Mouse (Mus musculus): ENCODE results near the gene Rinl. TPM values are rescaled to one million over a fixed set of nuclear protein-coding genes. Genes with fewer than 3 reads are reported as not detected.
A peak's percentile ranks its signal among the peaks of the same experiment; 100 is the strongest.

The Rinl gene
- 3.8 and 5.2 TPM in 2 replicates for polyA plus RNA-seq (2016; fragmentation: Nextera tagmentation; extraction: Ambion mirVana)

- WGBS = 57% methylated on average over 5 of the region's 5 CpGs
- Histone ChIP-seq H3K4me1 (peaks cover 25% of the 10 kb centered on the region), H3K27ac (peak within 1 kb of the TSS; percentile 3; the same call in 1 of the 2 replicates), H3K4me3 (no peak within 1 kb of the TSS), H3K27me3 (ENCODE audit: insufficient read depth, poor library complexity, severe bottlenecking) (no peaks in the 10 kb centered on the region), H3K9me3 (no peaks in the 10 kb centered on the region), H3K36me3 (peaks cover 20% of the 10 kb centered on the region)
- DNase-seq (ENCODE audit: low spot score) = no peak
These were observed at the start of gene Rinl for GRCm38 (mm10) chr7:28788307-28789195. Gene Rinl (plus strand): TSS chr7:28788969.

DNA sequence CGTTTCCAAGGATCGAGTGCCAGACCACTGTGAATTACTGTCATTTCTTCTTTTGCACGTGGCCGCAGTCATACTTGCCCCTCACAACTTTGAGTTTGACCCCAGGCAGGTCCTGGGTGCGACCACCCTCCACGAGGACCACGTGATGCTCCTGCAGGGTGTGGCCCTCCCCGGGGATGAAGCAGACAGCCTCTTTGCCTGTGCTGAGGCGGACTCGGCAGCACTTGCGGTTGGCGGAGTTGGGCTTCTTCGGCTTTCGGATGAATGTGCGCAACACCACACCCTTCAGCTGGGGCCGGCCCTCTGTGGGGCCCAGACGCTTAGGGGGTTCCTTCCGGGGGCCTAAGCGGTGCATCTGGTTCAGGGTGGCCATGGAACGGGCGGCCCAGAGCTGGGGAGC lies 48.9 kb upstream of the Rinl start:
- WGBS = 93% methylated on average over 21 of the region's 21 CpGs
- Histone ChIP-seq H3K36me3 (peaks cover 63% of the 10 kb centered on the region), H3K4me1 (peaks cover 15% of the 10 kb centered on the region; the same call in 1 of the 2 replicates), H3K9me3 (no peaks in the 10 kb centered on the region), H3K4me3 (no peak overlapping the region), H3K27ac (no peak overlapping the region), H3K27me3 (ENCODE audit: insufficient read depth, poor library complexity, severe bottlenecking) (no peaks in the 10 kb centered on the region)
- no peak for DNase-seq (ENCODE audit: low spot score)

GRCm38 (mm10) chr7:28740949-28741348 lies 47.8 kb upstream of the Rinl start:
- no peaks in the 10 kb centered on the region for H3K9me3 ChIP-seq
- WGBS = 34% methylated on average over 9 of the region's 9 CpGs
- peaks cover 63% of the 10 kb centered on the region for H3K36me3 ChIP-seq
- peak overlapping the region; percentile 96 for H3K27ac ChIP-seq
- H3K4me3 ChIP-seq = peak overlapping the region; percentile 80
- no peak for DNase-seq (ENCODE audit: low spot score)
- peaks cover 15% of the 10 kb centered on the region; the same call in 1 of the 2 replicates for H3K4me1 ChIP-seq
- H3K27me3 ChIP-seq (ENCODE audit: insufficient read depth, poor library complexity, severe bottlenecking) = no peaks in the 10 kb centered on the region

DNA sequence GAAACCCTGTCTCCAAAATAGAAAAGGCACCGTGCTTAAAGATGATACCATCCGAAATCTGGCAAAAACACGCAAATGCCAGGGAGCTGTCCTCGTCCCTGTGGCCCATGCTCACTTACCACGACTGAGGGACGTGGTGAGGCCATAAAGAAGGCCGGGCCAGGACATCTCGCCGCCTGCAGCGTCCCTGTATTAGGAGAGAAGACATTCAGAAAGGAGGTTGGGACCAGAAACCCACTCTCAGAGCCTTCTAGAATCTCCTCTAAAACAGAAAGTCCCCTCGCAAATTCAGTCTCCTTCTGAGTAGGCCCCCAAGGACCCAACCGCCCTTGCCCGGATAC lies 47.4 kb upstream of the Rinl start:
- peaks cover 64% of the 10 kb centered on the region for H3K36me3 ChIP-seq
- 2% methylated on average over 13 of the region's 13 CpGs for WGBS
- peaks cover 15% of the 10 kb centered on the region; the same call in 1 of the 2 replicates for H3K4me1 ChIP-seq
- H3K9me3 ChIP-seq = no peaks in the 10 kb centered on the region
- H3K27me3 ChIP-seq (ENCODE audit: insufficient read depth, poor library complexity, severe bottlenecking) = no peaks in the 10 kb centered on the region
- peak overlapping the region; percentile 96 for H3K27ac ChIP-seq
- peak overlapping the region; percentile 80 for H3K4me3 ChIP-seq
- DNase-seq (ENCODE audit: low spot score) = no peak

DNA sequence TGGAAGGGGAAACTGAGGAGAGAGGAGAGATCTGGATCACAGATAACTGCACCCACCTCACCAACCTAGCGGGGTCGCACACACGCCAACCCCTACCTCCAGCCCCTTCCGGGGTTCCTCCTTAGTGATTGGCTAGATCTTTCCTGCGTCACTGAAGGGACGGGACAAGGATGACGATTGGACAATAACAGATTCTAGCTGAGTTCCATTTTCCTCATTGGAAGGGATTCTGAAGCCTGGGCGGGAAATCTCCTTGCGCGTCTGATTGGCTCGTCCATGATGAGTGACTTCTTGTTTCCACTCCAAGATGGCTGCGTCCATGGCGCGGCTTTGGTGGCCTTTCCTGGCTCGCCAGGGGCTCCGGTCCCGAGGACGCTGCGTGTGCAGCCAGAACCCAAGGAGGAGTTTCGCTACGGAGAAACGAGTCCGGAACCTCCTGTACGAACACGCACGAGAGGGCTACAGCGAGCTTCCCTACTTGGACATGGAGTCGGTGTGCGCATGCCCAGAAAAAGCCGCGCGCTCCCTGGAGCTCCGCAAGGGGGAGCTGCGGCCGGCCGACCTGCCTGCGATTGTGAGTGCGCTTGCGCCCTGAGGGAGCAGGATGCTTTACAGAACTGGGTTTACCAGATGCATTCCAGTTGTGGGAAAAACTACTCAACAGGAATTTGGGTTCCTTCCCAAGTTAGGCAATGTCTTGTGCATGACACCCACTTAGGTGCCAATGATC lies 46.9 kb upstream of the Rinl start, which contains the start of the genes Mrps12 and Sars2:
Gene Mrps12, minus strand, starts transcription at position 112 of the 730 bp plus-strand sequence.
Gene Sars2, plus strand, starts transcription at position 284 of the 730 bp plus-strand sequence.
- peak within 1 kb of the TSS; percentile 96 for H3K27ac ChIP-seq
- DNase-seq (ENCODE audit: low spot score) = peak; percentile 99
- H3K4me3 ChIP-seq = peak within 1 kb of the TSS; percentile 80
- H3K27me3 ChIP-seq (ENCODE audit: insufficient read depth, poor library complexity, severe bottlenecking) = no peaks in the 10 kb centered on the region
- WGBS = under 1% methylated on average over 39 of the region's 39 CpGs
- H3K9me3 ChIP-seq = no peaks in the 10 kb centered on the region
- H3K36me3 ChIP-seq = peaks cover 64% of the 10 kb centered on the region
- H3K4me1 ChIP-seq = peaks cover 15% of the 10 kb centered on the region; the same call in 1 of the 2 replicates

GRCm38 (mm10) chr7:28749935-28750334 lies 38.8 kb upstream of the Rinl start:
- no peaks in the 10 kb centered on the region for H3K27me3 ChIP-seq (ENCODE audit: insufficient read depth, poor library complexity, severe bottlenecking)
- H3K4me1 ChIP-seq = no peaks in the 10 kb centered on the region
- H3K36me3 ChIP-seq = peaks cover 70% of the 10 kb centered on the region
- no peaks in the 10 kb centered on the region for H3K9me3 ChIP-seq
- no peak overlapping the region for H3K27ac ChIP-seq
- no peak for DNase-seq (ENCODE audit: low spot score)
- WGBS = 94% methylated on average over 7 of the region's 7 CpGs
- no peak overlapping the region for H3K4me3 ChIP-seq

DNA sequence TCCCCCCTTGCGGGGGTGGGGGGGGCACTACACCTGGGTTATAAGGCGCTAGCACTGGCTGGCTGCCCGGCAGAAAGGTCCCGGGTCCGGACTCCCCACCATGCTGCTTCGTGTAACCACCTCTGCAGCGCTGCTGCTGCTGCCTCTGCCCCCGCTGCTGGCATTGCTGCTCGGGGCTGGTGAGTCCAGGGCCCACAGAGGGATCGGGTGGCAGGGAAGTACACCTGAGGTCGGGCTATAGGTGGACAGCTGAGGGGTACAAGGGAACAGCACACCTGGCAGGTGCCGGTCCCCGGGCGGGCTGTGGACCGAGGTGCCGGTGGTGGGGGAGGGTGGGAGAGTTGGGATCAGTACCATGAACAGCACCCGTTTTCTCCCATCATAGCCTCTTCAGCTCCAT lies 32.7 kb upstream of the Rinl start, which contains the start of gene Ccer2:
Gene Ccer2, plus strand, starts transcription at position 96 of the 400 bp plus-strand sequence.
- WGBS = 3% methylated on average over 17 of the region's 17 CpGs
- H3K27me3 ChIP-seq (ENCODE audit: insufficient read depth, poor library complexity, severe bottlenecking) = peaks cover 27% of the 10 kb centered on the region
- no peak within 1 kb of the TSS for H3K27ac ChIP-seq
- H3K9me3 ChIP-seq = no peaks in the 10 kb centered on the region
- peaks cover 8% of the 10 kb centered on the region; the same call in 1 of the 2 replicates for H3K4me1 ChIP-seq
- peaks cover 52% of the 10 kb centered on the region for H3K36me3 ChIP-seq
- peak within 1 kb of the TSS; percentile 23; the same call in 1 of the 2 replicates for H3K4me3 ChIP-seq
- no peak for DNase-seq (ENCODE audit: low spot score)

GRCm38 (mm10) chr7:28758623-28759022 lies 30.1 kb upstream of the Rinl start:
- 81% methylated on average over 13 of the region's 13 CpGs for WGBS
- Histone ChIP-seq H3K27ac (no peak overlapping the region), H3K27me3 (ENCODE audit: insufficient read depth, poor library complexity, severe bottlenecking) (peaks cover 27% of the 10 kb centered on the region), H3K4me1 (peaks cover 13% of the 10 kb centered on the region; the same call in 1 of the 2 replicates), H3K36me3 (peaks cover 51% of the 10 kb centered on the region), H3K4me3 (no peak overlapping the region), H3K9me3 (no peaks in the 10 kb centered on the region)
- no peak for DNase-seq (ENCODE audit: low spot score)

GRCm38 (mm10) chr7:28761907-28762306 lies 26.9 kb upstream of the Rinl start:
- 87% methylated on average over 9 of the region's 9 CpGs for WGBS
- Histone ChIP-seq H3K4me1 (peaks cover 19% of the 10 kb centered on the region), H3K4me3 (no peak overlapping the region), H3K27ac (no peak overlapping the region), H3K36me3 (peaks cover 42% of the 10 kb centered on the region), H3K27me3 (ENCODE audit: insufficient read depth, poor library complexity, severe bottlenecking) (peaks cover 10% of the 10 kb centered on the region), H3K9me3 (no peaks in the 10 kb centered on the region)
- no peak for DNase-seq (ENCODE audit: low spot score)

DNA sequence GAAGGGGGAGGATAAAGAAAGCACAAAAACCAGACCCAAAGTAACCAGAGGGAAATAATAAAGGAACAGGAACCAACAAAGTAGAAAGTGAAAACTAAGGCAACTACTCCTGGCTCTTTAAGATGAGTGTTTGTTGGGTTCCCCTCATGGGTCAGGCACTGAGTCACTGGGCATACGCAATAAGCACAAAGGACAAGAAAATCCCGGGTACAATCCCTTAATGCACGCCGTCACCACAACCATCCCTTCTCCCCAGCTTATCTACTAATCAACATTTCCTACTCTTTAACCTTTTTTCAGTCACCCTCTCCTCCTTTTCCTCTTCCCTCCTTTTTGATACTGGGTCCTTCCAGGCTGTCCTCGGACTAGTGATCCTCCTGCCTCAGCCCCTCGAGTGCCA lies 23.6 kb upstream of the Rinl start:
- peaks cover 23% of the 10 kb centered on the region for H3K36me3 ChIP-seq
- 82% methylated on average over 6 of the region's 6 CpGs for WGBS
- DNase-seq (ENCODE audit: low spot score) = no peak
- H3K9me3 ChIP-seq = no peaks in the 10 kb centered on the region
- peaks cover 29% of the 10 kb centered on the region for H3K4me1 ChIP-seq
- H3K4me3 ChIP-seq = peak overlapping the region; percentile 84
- H3K27me3 ChIP-seq (ENCODE audit: insufficient read depth, poor library complexity, severe bottlenecking) = no peaks in the 10 kb centered on the region
- H3K27ac ChIP-seq = no peak overlapping the region

DNA sequence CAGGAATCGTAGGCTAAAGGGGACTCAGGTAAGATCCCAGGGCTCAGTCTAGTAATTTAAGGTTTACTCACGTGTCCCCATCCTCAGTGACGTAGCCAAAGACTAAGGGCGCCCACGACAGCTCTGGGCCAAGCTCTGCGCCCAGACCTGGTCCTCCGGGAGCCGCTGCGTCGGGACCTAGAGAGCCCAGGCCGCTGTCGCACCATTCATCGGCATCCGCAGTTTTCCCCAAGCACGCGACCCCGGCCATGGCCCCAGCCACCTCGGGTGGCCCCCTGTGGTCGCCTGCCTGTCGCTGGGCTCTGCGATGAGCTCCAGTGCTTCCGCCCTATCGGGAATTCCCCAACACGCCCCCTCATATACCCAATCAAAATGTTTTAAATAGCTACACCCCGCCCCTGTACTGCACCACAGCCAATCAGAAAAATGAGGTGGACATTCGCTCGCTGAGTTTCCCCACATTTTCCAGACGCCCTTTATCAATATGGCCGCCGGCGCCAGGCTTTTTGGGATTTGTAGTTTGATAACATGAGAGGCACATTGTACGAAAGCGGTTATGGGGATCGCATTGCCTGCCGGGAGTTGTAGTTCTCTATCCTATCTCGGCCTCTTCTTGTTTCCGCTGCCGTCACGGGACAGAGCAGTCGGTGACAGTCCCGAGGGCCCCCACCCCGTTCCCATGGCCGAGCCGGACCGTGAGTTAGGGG lies 22.4 kb upstream of the Rinl start, which contains the start of gene Sirt2:
Gene Sirt2, plus strand, starts transcription at position 563 of the 707 bp plus-strand sequence.
- DNase-seq (ENCODE audit: low spot score) = peak; percentile 99
- Histone ChIP-seq H3K36me3 (peaks cover 12% of the 10 kb centered on the region), H3K9me3 (no peaks in the 10 kb centered on the region), H3K27me3 (ENCODE audit: insufficient read depth, poor library complexity, severe bottlenecking) (no peaks in the 10 kb centered on the region), H3K4me1 (peaks cover 29% of the 10 kb centered on the region), H3K4me3 (peak within 1 kb of the TSS; percentile 84), H3K27ac (peak within 1 kb of the TSS; percentile 87)
- WGBS = under 1% methylated on average over 45 of the region's 45 CpGs

GRCm38 (mm10) chr7:28766910-28767309 lies 21.9 kb upstream of the Rinl start:
- Histone ChIP-seq H3K27me3 (ENCODE audit: insufficient read depth, poor library complexity, severe bottlenecking) (no peaks in the 10 kb centered on the region), H3K36me3 (peaks cover 6% of the 10 kb centered on the region; the same call in 1 of the 2 replicates), H3K4me1 (peaks cover 24% of the 10 kb centered on the region), H3K4me3 (peak overlapping the region; percentile 84), H3K9me3 (no peaks in the 10 kb centered on the region), H3K27ac (peak overlapping the region; percentile 87)
- DNase-seq (ENCODE audit: low spot score) = no peak
- 8% methylated on average over 14 of the region's 14 CpGs for WGBS

Measured in heart, embryonic 10.5 days (tissue).